Mouse (Mus musculus) CH12.LX (cell line): ENCODE measurements around the gene Cdk5. TPM values are rescaled to one million over a fixed set of nuclear protein-coding genes. Genes with fewer than 3 reads are reported as not detected.

Source experiments
- DNase-seq: peaks from one replicate; pipeline ENCODE4 v3.0.0-alpha.2; 2013; ENCODE audit errors: extremely low read depth
- H3K27ac ChIP-seq: 2 replicates; pipeline ENCODE4 v1.5.1; 2012; ENCODE audit warnings: low read depth, mild to moderate bottlenecking, control low read depth, moderate library complexity; ENCODE audit not compliant: insufficient read depth
- H3K27me3 ChIP-seq: replicated peaks from 2 replicates; pipeline ENCODE3; 2012; ENCODE audit warnings: inconsistent platforms
- H3K36me3 ChIP-seq, 2 experiments: replicated peaks in 1 of 2; 2 replicates each; pipeline versions ENCODE3 to v1.6.1; 2012; ENCODE audit warnings: inconsistent platforms in 1 of 2, low read length in 1 of 2, mild to moderate bottlenecking in 1 of 2, mixed read lengths in 1 of 2, moderate library complexity in 1 of 2; ENCODE audit not compliant: control insufficient read depth in 1 of 2, insufficient read depth in 1 of 2
- H3K4me1 ChIP-seq, 2 experiments: 2 replicates each; pipeline ENCODE4 v1.6.1; 2012; ENCODE audit warnings: inconsistent platforms in 1 of 2, moderate library complexity in 1 of 2; ENCODE audit not compliant: insufficient read depth in 2 of 2, control insufficient read depth in 1 of 2
- H3K4me2 ChIP-seq: 2 replicates; pipeline ENCODE4 v1.6.1; 2012; ENCODE audit warnings: low read depth, mild to moderate bottlenecking, control low read depth; ENCODE audit not compliant: poor library complexity, insufficient read depth, severe bottlenecking
- H3K4me3 ChIP-seq, 3 experiments: fragments of 150-350 bp in 1 of 3; sonication (generic) in 1 of 3; replicated peaks in 1 of 3; 2 replicates each; pipeline versions ENCODE3 to v1.5.1; 2011 to 2012; ENCODE audit warnings: low read depth in 2 of 3, low read length in 2 of 3, mild to moderate bottlenecking in 2 of 3, moderate library complexity in 2 of 3, control low read depth in 1 of 3, improper control_type of control experiment in 1 of 3, inconsistent platforms in 1 of 3, mixed read lengths in 1 of 3; ENCODE audit not compliant: poor library complexity in 1 of 3
- H3K79me2 ChIP-seq: replicated peaks from 2 replicates; pipeline ENCODE4 v1.6.1; 2012; ENCODE audit warnings: mild to moderate bottlenecking, moderate library complexity; ENCODE audit not compliant: control insufficient read depth, poor library complexity, insufficient read depth, severe bottlenecking; ENCODE audit errors: extremely low read depth
- H3K9ac ChIP-seq: 2 replicates; pipeline ENCODE4 v1.6.1; 2012; ENCODE audit warnings: low read depth, mild to moderate bottlenecking, control low read depth, moderate library complexity; ENCODE audit not compliant: insufficient read depth
- H3K9me3 ChIP-seq: replicated peaks from 2 replicates; pipeline ENCODE3; 2012; ENCODE audit warnings: low read length, inconsistent platforms, mixed read lengths
- BHLHE40 ChIP-seq: IDR thresholded peaks from 2 replicates; pipeline ENCODE4 v1.6.1; 2011; ENCODE audit warnings: mild to moderate bottlenecking, low read depth, low read length, improper control_type of control experiment
- CHD1 ChIP-seq: IDR thresholded peaks from 2 replicates; pipeline ENCODE4 v1.6.1; 2012; ENCODE audit warnings: low read depth, low read length, improper control_type of control experiment, inconsistent platforms
- ELF1 ChIP-seq: IDR thresholded peaks from 2 replicates; pipeline ENCODE4 v1.6.1; 2014; ENCODE audit warnings: low read depth, mild to moderate bottlenecking, inconsistent platforms, low read length, improper control_type of control experiment
- ETS1 ChIP-seq: conservative IDR thresholded peaks from 2 replicates; pipeline ENCODE4 v1.6.1; 2012; ENCODE audit warnings: low read depth, mild to moderate bottlenecking, inconsistent platforms, low read length, improper control_type of control experiment, moderate library complexity
- HCFC1 ChIP-seq: IDR thresholded peaks from 2 replicates; pipeline ENCODE4 v1.6.1; 2012; ENCODE audit warnings: low read depth, mild to moderate bottlenecking, inconsistent platforms, low read length, improper control_type of control experiment
- IRF4 ChIP-seq: IDR thresholded peaks from 2 replicates; pipeline ENCODE4 v1.6.1; 2014; ENCODE audit warnings: low read depth, mild to moderate bottlenecking, inconsistent platforms, low read length, improper control_type of control experiment
- JUN ChIP-seq: IDR thresholded peaks from 2 replicates; pipeline ENCODE4 v1.6.1; 2011; ENCODE audit warnings: low read depth, mild to moderate bottlenecking, low read length, improper control_type of control experiment, moderate library complexity; ENCODE audit not compliant: insufficient read depth
- KAT2A ChIP-seq: IDR thresholded peaks from 2 replicates; pipeline ENCODE4 v1.6.1; 2012; ENCODE audit warnings: low read length, improper control_type of control experiment, inconsistent platforms; ENCODE audit not compliant: insufficient replicate concordance
- MAZ ChIP-seq: IDR thresholded peaks from 2 replicates; pipeline ENCODE4 v1.6.1; 2012; ENCODE audit warnings: low read depth, mild to moderate bottlenecking, inconsistent platforms, low read length, improper control_type of control experiment, moderate library complexity
- MEF2A ChIP-seq: IDR thresholded peaks from 2 replicates; pipeline ENCODE4 v1.6.1; 2014; ENCODE audit warnings: low read depth, mild to moderate bottlenecking, inconsistent platforms, low read length, improper control_type of control experiment, borderline replicate concordance
- NELFE ChIP-seq: IDR thresholded peaks from 2 replicates; pipeline ENCODE4 v1.6.1; 2011; ENCODE audit warnings: low read depth, low read length, improper control_type of control experiment
- NRF1 ChIP-seq: IDR thresholded peaks from 2 replicates; pipeline ENCODE4 v1.6.1; 2014; ENCODE audit warnings: low read depth, mild to moderate bottlenecking, inconsistent platforms, low read length, improper control_type of control experiment, moderate library complexity
- POLR2A ChIP-seq: IDR thresholded peaks from 2 replicates; pipeline ENCODE4 v1.6.1; 2011; ENCODE audit warnings: low read depth, mild to moderate bottlenecking, improper control_type of control experiment, low read length
- SMC3 ChIP-seq: IDR thresholded peaks from 2 replicates; pipeline ENCODE4 v1.6.1; 2011; ENCODE audit warnings: low read depth, low read length, improper control_type of control experiment
- UBTF ChIP-seq: IDR thresholded peaks from 2 replicates; pipeline ENCODE4 v1.6.1; 2012; ENCODE audit warnings: low read depth, mild to moderate bottlenecking, inconsistent platforms, low read length, improper control_type of control experiment, moderate library complexity
- USF1 ChIP-seq: IDR thresholded peaks from 2 replicates; pipeline ENCODE4 v1.6.1; 2014; ENCODE audit warnings: low read depth, mild to moderate bottlenecking, inconsistent platforms, low read length, improper control_type of control experiment
- ZC3H11A ChIP-seq: IDR thresholded peaks from 2 replicates; pipeline ENCODE4 v1.6.1; 2012; ENCODE audit warnings: low read depth, mild to moderate bottlenecking, inconsistent platforms, low read length, improper control_type of control experiment
- ZMIZ1 ChIP-seq: IDR thresholded peaks from 2 replicates; pipeline ENCODE4 v1.6.1; 2012; ENCODE audit warnings: low read depth, mild to moderate bottlenecking, inconsistent platforms, low read length, improper control_type of control experiment
- ZNF384 ChIP-seq: IDR thresholded peaks from 2 replicates; pipeline ENCODE4 v1.6.1; 2012; ENCODE audit warnings: low read depth, low read length, improper control_type of control experiment, inconsistent platforms
- dilution Hi-C: fragments of 300-500 bp; cut with MboI; formaldehyde crosslinking; loops from 2 replicates; pipeline ENCODE4 v1.14.3; 2020; ENCODE audit warnings: low sequenced_read_pairs; ENCODE audit not compliant: extremely low pct_unique_long_range_greater_than_20kb, extremely low pct_ligation_motif_present
- in situ Hi-C: fragments of 300-500 bp; cut with MboI; formaldehyde crosslinking; loops from 3 replicates; pipeline ENCODE4 v1.14.3; 2019; ENCODE audit warnings: low sequenced_read_pairs, low pct_ligation_motif_present, low pct_unique_long_range_greater_than_20kb, mixed read lengths
- polyA plus RNA-seq: library from polyadenylated mRNA; unstranded; fragments of >175 nt; gene quantifications from 2 replicates; pipeline ENCODE4 v1.2.1, GENCODE M21; 2012; ENCODE audit warnings: low read depth; ENCODE audit not compliant: insufficient read length
- total RNA-seq, 2 experiments: library from RNA; depleted of rRNA; stranded (reverse); fragments of 300-350 nt in 1 of 2; fragments of >200 nt in 1 of 2; gene quantifications; 2 replicates each; pipeline ENCODE4 v1.2.3; 2012 to 2014

Gene Cdk5
- total and polyA plus RNA-seq, 3 experiments, result 7.4 to 26.6 (median 12.1) TPM

DNA sequence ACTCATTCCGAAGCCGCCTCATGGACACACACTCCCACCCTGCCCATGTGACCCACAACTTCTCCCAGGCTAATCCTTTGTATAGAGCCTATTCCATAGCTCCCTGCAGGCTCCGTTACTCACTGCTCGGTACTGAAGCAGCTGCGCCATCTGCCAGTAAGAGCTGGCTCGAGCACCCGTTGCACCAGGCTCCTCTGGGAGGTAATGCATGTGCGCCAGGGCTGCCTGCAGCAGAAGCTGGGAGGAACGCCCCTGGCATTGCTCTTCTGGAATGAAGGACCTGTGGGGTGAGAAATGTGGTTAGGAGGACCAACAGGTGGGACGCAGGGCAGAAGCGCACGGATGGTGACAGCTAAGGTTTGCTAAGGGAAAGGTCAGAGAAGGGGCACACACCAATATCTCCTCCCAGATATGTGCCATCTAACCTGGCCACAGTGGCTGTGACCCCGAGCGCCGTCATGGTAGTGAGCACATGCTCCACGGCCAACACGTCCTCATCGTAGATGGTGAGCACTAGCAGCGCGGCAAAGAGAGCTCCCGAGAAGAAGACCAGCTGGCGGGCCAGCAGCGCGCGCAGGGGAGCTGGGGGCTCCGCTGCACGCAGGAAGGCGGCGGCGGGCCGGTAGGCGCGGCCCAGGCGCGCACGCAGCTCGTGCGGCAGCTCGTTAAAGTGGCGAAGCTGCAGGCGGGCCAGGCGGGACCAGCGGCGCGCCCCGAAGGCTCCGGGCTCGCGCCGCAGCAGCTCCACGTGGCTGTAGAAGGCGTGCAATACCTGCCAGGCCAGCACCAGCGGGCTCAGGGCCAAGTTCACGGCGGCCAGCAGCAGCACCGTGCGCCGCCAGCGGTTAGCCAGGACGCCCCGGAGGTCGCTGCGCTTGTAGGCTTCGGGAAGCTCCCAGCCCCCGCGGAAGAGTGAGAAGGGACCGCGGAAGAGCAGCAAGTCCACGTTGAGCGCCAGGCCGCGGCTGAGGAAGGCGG, 35.8 kb downstream of the Cdk5 start:
- no peak overlapping the region for H3K4me3 ChIP-seq
- in situ Hi-C loops, result no loop called here
- no peak for DNase-seq
- H3K4me2 ChIP-seq, result no peak overlapping the region
- no peak overlapping the region for H3K27ac ChIP-seq
- no peaks in the 10 kb centered on the region for H3K27me3 ChIP-seq
- peaks cover 20 to 56% of the 10 kb centered on the region in 2 experiments for H3K4me1 ChIP-seq
- H3K79me2 ChIP-seq, result no peaks in the 10 kb centered on the region
- TF ChIP-seq ELF1 (no peak), ETS1 (no peak), IRF4 (no peak), NELFE (no peak), HCFC1 (no peak), CHD1 (no peak), UBTF (no peak), MEF2A (no peak), BHLHE40 (no peak), MAZ (no peak), NRF1 (no peak), USF1 (no peak), ZNF384 (no peak)
- H3K36me3 ChIP-seq, result no peaks in the 10 kb centered on the region
- dilution Hi-C loops, result no loop called here
- H3K9ac ChIP-seq, result no peak overlapping the region
- peaks cover 11% of the 10 kb centered on the region for H3K9me3 ChIP-seq

DNA sequence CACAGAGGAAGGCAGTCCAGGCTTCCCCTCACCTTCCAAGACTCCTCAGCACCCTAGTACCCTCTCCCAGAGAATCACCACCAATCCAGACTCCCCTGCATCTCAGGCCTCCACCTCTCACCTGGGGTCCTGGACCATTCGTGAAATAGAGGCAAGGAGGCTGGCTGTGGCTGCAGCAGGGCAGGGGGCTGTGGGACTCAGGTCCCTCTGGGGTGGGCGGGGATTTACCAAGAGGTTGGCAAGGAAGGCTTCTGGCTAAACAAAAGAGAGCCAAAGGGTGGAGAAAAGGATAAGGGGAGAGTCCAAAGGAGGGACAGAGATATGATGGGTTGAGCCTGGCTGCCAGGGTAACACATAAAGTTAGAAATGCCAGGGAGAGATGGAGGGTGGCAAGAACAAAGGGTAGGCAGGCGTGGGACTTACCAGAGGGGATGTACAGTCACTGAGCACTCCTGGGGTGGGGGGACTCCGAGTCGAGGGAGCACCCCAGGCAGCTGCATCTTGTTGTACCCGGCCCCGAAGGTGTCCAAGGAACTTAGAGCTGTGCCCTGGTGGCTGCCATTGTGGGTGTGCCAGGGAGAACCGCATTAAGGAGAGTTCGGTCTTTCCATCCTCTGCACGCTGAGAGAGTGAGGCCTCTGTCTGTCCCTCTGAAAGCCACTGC, 37.3 kb downstream of the Cdk5 start:
- Histone ChIP-seq H3K27me3 (no peaks in the 10 kb centered on the region), H3K4me1 (peaks cover 19 to 50% of the 10 kb centered on the region in 2 experiments), H3K79me2 (no peaks in the 10 kb centered on the region), H3K36me3 (no peaks in the 10 kb centered on the region), H3K9ac (no peak overlapping the region), H3K4me3 (no peak overlapping the region), H3K4me2 (no peak overlapping the region), H3K27ac (no peak overlapping the region), H3K9me3 (peaks cover 11% of the 10 kb centered on the region)
- dilution Hi-C loops, result no loop called here
- TF ChIP-seq SMC3 (no peak), POLR2A (no peak), CHD1 (no peak), ZMIZ1 (no peak), JUN (no peak), ZC3H11A (no peak), KAT2A (no peak), IRF4 (no peak)
- no peak for DNase-seq
- in situ Hi-C loops, result no loop called here
